28 mouse cellular contexts compared by ENCODE assay signal in genomic region chr15:77090531-77090930, GRCm38 (mm10). TPM values are rescaled to one million over a fixed set of nuclear protein-coding genes. Genes with fewer than 3 reads are reported as not detected.
A peak's percentile ranks its signal among the peaks of the same experiment; 100 is the strongest.
DNase-seq lines count a peak whose midpoint lies in the region; ATAC-seq and TF ChIP-seq lines count a peak whose summit lies in the region.
"Had no signal": no experiment of that assay in that cellular context is flagged by ENCODE, and none has a peak within 500 bp of the region (broad histone marks: within the 10 kb centered on the region; RNA-seq: fewer than 3 reads in every experiment).

No protein-coding gene starts in this region.

- H3K27me3 ChIP-seq in embryonic facial prominence, embryonic 13.5 days, result no peaks in the 10 kb centered on the region
- no peaks in the 10 kb centered on the region for H3K27me3 ChIP-seq in embryonic facial prominence, embryonic 10.5 days (replicated peaks; ENCODE audit: low read depth, poor library complexity, severe bottlenecking)
- H3K27me3 ChIP-seq in hindbrain, embryonic 15.5 days, result no peaks in the 10 kb centered on the region
- no peaks in the 10 kb centered on the region for H3K27me3 ChIP-seq in hindbrain, embryonic 10.5 days (ENCODE audit: insufficient read depth, poor library complexity, severe bottlenecking)
- peaks cover 97% of the 10 kb centered on the region for H3K27me3 ChIP-seq in CH12.LX (replicated peaks)
- H3K27me3 ChIP-seq: embryonic facial prominence, embryonic 12.5 days; embryonic facial prominence, embryonic 15.5 days; forebrain, embryonic 12.5 days had no signal

- no peak for ATAC-seq in embryonic facial prominence, embryonic 13.5 days (ENCODE audit: insufficient number of reproducible peaks, insufficient read depth, low FRiP score, low TSS enrichment, low read depth)
- no peak for ATAC-seq in hindbrain, embryonic 15.5 days (ENCODE audit: low FRiP score, low read depth)
- ATAC-seq: CD4-positive, CD25-positive, alpha-beta regulatory T cell, adult 4 months; forebrain, embryonic 14.5 days; forebrain, embryonic 16.5 days had no signal

- no peak for DNase-seq in embryonic facial prominence, embryonic 10.5 days (ENCODE audit: low spot score)
- no peak for DNase-seq in hindbrain, embryonic 10.5 days (ENCODE audit: low spot score)
- DNase-seq in left cerebral cortex, adult 2 months (ENCODE audit: extremely low spot score in 1 of 2, low spot score in 2 of 2), result no peak
- DNase-seq in left cerebral cortex, postnatal 14 days (ENCODE audit: low spot score in 2 of 2), result no peak
- no peak for DNase-seq in CH12.LX (ENCODE audit: extremely low read depth)
- DNase-seq in cerebellum, postnatal 25 days, result no peak
- DNase-seq: adrenal gland, adult 2 months; adrenal gland, postnatal 10 days; adrenal gland, postnatal 25 days; B cell, adult 2 months; cerebellum, adult 11 months; cerebellum, adult 18-20 months; cerebellum, adult 8-10 months; cerebellum, adult 9-11 months; cerebellum, postnatal 14 days; embryo, embryonic 11 days had no signal

- TF ChIP-seq POLR2A in CH12.LX (IDR thresholded peaks at IDR 0.05; ENCODE audit: low read depth, low read length), result no peak

- H3K36me3 ChIP-seq in embryonic facial prominence, embryonic 13.5 days, result peaks cover 67% of the 10 kb centered on the region
- peaks cover 83% of the 10 kb centered on the region for H3K36me3 ChIP-seq in embryonic facial prominence, embryonic 10.5 days (replicated peaks)
- H3K36me3 ChIP-seq in hindbrain, embryonic 15.5 days, result peaks cover 48% of the 10 kb centered on the region
- peaks cover 63% of the 10 kb centered on the region for H3K36me3 ChIP-seq in hindbrain, embryonic 10.5 days
- no peaks in the 10 kb centered on the region for H3K36me3 ChIP-seq in CH12.LX (replicated peaks in 1 of 2; ENCODE audit: control insufficient read depth in 1 of 2, insufficient read depth in 1 of 2, low read length in 1 of 2)

- no peak for TF ChIP-seq EP300 in CH12.LX (IDR thresholded peaks at IDR 0.05; ENCODE audit: low read length)

- WGBS in embryonic facial prominence, embryonic 13.5 days, result 83% methylated on average over 5 of the region's 5 CpGs
- WGBS in embryonic facial prominence, embryonic 10.5 days, result 93% methylated on average over 5 of the region's 5 CpGs
- 84% methylated on average over 5 of the region's 5 CpGs for WGBS in hindbrain, embryonic 15.5 days
- 92% methylated on average over 5 of the region's 5 CpGs for WGBS in hindbrain, embryonic 10.5 days

- no peak for TF ChIP-seq CTCF in left cerebral cortex, adult 2 months (IDR thresholded peaks at IDR 0.05)
- no peak for TF ChIP-seq CTCF in CH12.LX (conservative IDR thresholded peaks at IDR 0.05 in 1 of 2, IDR thresholded peaks at IDR 0.05 in 1 of 2; ENCODE audit: low read depth in 2 of 2, low read length in 2 of 2)

- H3K9me3 ChIP-seq in embryonic facial prominence, embryonic 13.5 days, result no peaks in the 10 kb centered on the region
- H3K9me3 ChIP-seq in embryonic facial prominence, embryonic 10.5 days, result no peaks in the 10 kb centered on the region
- no peaks in the 10 kb centered on the region for H3K9me3 ChIP-seq in hindbrain, embryonic 15.5 days
- no peaks in the 10 kb centered on the region for H3K9me3 ChIP-seq in hindbrain, embryonic 10.5 days
- H3K9me3 ChIP-seq in CH12.LX (replicated peaks; ENCODE audit: low read length), result no peaks in the 10 kb centered on the region
- H3K9me3 ChIP-seq: embryonic facial prominence, embryonic 12.5 days; embryonic facial prominence, embryonic 15.5 days; forebrain, embryonic 10.5 days; forebrain, embryonic 12.5 days had no signal

- dilution Hi-C loops in CH12.LX (cut with MboI; ENCODE audit: extremely low pct_ligation_motif_present, extremely low pct_unique_long_range_greater_than_20kb, low sequenced_read_pairs), result no loop called here

- intact Hi-C loops in left cerebral cortex, adult 2 months (cut with DNase I), result no loop called here
- intact Hi-C loops in left cerebral cortex, postnatal 14 days (cut with DNase I), result no loop called here

- in situ Hi-C loops in CH12.LX (cut with MboI; ENCODE audit: low pct_ligation_motif_present, low pct_unique_long_range_greater_than_20kb, low sequenced_read_pairs), result no loop called here

- no peaks in the 10 kb centered on the region for H3K79me2 ChIP-seq in CH12.LX (replicated peaks; ENCODE audit: control insufficient read depth, extremely low read depth, insufficient read depth, poor library complexity, severe bottlenecking)

- peaks cover 27% of the 10 kb centered on the region for H3K4me1 ChIP-seq in embryonic facial prominence, embryonic 13.5 days
- H3K4me1 ChIP-seq in embryonic facial prominence, embryonic 10.5 days, result 0 out of 2 replicates have a peak, but pooled peaks cover 4% of the 10 kb centered on the region
- H3K4me1 ChIP-seq in hindbrain, embryonic 15.5 days (replicated peaks), result peaks cover 15% of the 10 kb centered on the region
- no peaks in the 10 kb centered on the region for H3K4me1 ChIP-seq in hindbrain, embryonic 10.5 days (replicated peaks)
- peaks cover 0 to 4% of the 10 kb centered on the region in 2 experiments; a peak in 2 of 4 replicates for H3K4me1 ChIP-seq in CH12.LX (ENCODE audit: control insufficient read depth in 1 of 2, insufficient read depth in 2 of 2)
- H3K4me1 ChIP-seq: embryonic facial prominence, embryonic 12.5 days; forebrain, embryonic 10.5 days; forebrain, embryonic 12.5 days had no signal

- no peak overlapping the region for H3K4me3 ChIP-seq in embryonic facial prominence, embryonic 13.5 days
- H3K4me3 ChIP-seq in embryonic facial prominence, embryonic 10.5 days, result no peak overlapping the region
- H3K4me3 ChIP-seq in hindbrain, embryonic 15.5 days, result no peak overlapping the region
- no peak overlapping the region for H3K4me3 ChIP-seq in hindbrain, embryonic 10.5 days
- no peak overlapping the region for H3K4me3 ChIP-seq in left cerebral cortex, adult 2 months
- H3K4me3 ChIP-seq in CH12.LX (replicated peaks in 1 of 3; ENCODE audit: low read depth in 2 of 3, low read length in 2 of 3, poor library complexity in 1 of 3), result no peak overlapping the region
- H3K4me3 ChIP-seq: embryonic facial prominence, embryonic 12.5 days; embryonic facial prominence, embryonic 15.5 days; erythroblast, embryonic 14.5 days; forebrain, embryonic 10.5 days; forebrain, embryonic 12.5 days had no signal

- H3K4me2 ChIP-seq in embryonic facial prominence, embryonic 13.5 days, result no peak overlapping the region
- H3K4me2 ChIP-seq in hindbrain, embryonic 15.5 days, result no peak overlapping the region
- H3K4me2 ChIP-seq in CH12.LX (ENCODE audit: insufficient read depth, low read depth, poor library complexity, severe bottlenecking), result no peak overlapping the region
- H3K4me2 ChIP-seq: embryonic facial prominence, embryonic 12.5 days; embryonic facial prominence, embryonic 15.5 days; forebrain, embryonic 12.5 days had no signal

- H3K27ac ChIP-seq in embryonic facial prominence, embryonic 13.5 days, result peak overlapping the region; percentile 40; the same call in 1 of the 2 replicates
- H3K27ac ChIP-seq in embryonic facial prominence, embryonic 10.5 days (replicated peaks), result no peak overlapping the region
- 0 out of 2 replicates have a peak overlapping the region, but pooled peaks have one; percentile 25 for H3K27ac ChIP-seq in hindbrain, embryonic 15.5 days (replicated peaks)
- no peak overlapping the region for H3K27ac ChIP-seq in hindbrain, embryonic 10.5 days
- H3K27ac ChIP-seq in left cerebral cortex, adult 2 months, result peak overlapping the region; percentile 16; the same call in 1 of the 2 replicates
- H3K27ac ChIP-seq in CH12.LX (ENCODE audit: insufficient read depth, low read depth), result no peak overlapping the region
- H3K27ac ChIP-seq: embryonic facial prominence, embryonic 12.5 days; embryonic facial prominence, embryonic 15.5 days; forebrain, embryonic 10.5 days; forebrain, embryonic 12.5 days had no signal

- no peak for TF ChIP-seq RAD21 in CH12.LX (IDR thresholded peaks at IDR 0.05; ENCODE audit: low read depth, low read length)

- H3K9ac ChIP-seq in embryonic facial prominence, embryonic 13.5 days, result no peak overlapping the region
- no peak overlapping the region for H3K9ac ChIP-seq in hindbrain, embryonic 15.5 days
- no peak overlapping the region for H3K9ac ChIP-seq in CH12.LX (ENCODE audit: insufficient read depth, low read depth)
- H3K9ac ChIP-seq: embryonic facial prominence, embryonic 12.5 days; embryonic facial prominence, embryonic 15.5 days; forebrain, embryonic 12.5 days had no signal

TF ChIP-seq in CH12.LX, 34 proteins besides CTCF, POLR2A, EP300 and RAD21:
- TF ChIP-seq SMC3 (IDR thresholded peaks at IDR 0.05; ENCODE audit: low read depth, low read length) (no peak), BHLHE40 (IDR thresholded peaks at IDR 0.05; ENCODE audit: low read depth, low read length) (peak; percentile 53)

RNA-seq across cellular contexts. Expression of gene Mb, which starts 40.1 kb away (rescaled TPM):
- 1.7 and 2.5 TPM in 2 replicates for polyA plus RNA-seq in embryonic facial prominence, embryonic 13.5 days (2015; fragmentation: Nextera tagmentation; extraction: Ambion mirVana)
- polyA plus RNA-seq in embryonic facial prominence, embryonic 10.5 days (2016; fragmentation: Nextera tagmentation; extraction: Ambion mirVana), result 0.72 and 0.86 TPM in 2 replicates
- 0.37 and 0.48 TPM in 2 replicates for polyA plus RNA-seq in hindbrain, embryonic 15.5 days (2015; fragmentation: Nextera tagmentation; extraction: Ambion mirVana)
- 0.63 TPM in 1 of 2 replicates, not detected in the other for polyA plus RNA-seq in hindbrain, embryonic 10.5 days (2016; fragmentation: Nextera tagmentation; extraction: Ambion mirVana)
- total RNA-seq in left cerebral cortex, adult 2 months (2021), result under 1 TPM in 1 of 2 experiments, not detected in 1; 0.33 TPM
- not detected for total RNA-seq in left cerebral cortex, postnatal 14 days (2021)
- not detected in 2 replicates for total RNA-seq in CH12.LX (2012; rRNA removed)
- total RNA-seq in CH12.LX (2014; rRNA removed), result not detected in 2 replicates
- not detected in 2 replicates for polyA plus RNA-seq in CH12.LX (2012; ENCODE audit: insufficient read length, low read depth)
- total RNA-seq: ES-E14, MEL had no signal
- polyA plus RNA-seq: adrenal gland, adult 2 months; CD4-positive, CD25-positive, alpha-beta regulatory T cell, adult 4 months; erythroblast, embryonic 14.5 days; forebrain, embryonic 12.5 days; forebrain, embryonic 14.5 days; forebrain, embryonic 16.5 days had no signal

RNA-seq across cellular contexts. Expression of gene Apol6, which starts 46.0 kb away (rescaled TPM):
- 0.22 and 0.45 TPM in 2 replicates for polyA plus RNA-seq in embryonic facial prominence, embryonic 13.5 days (2015; fragmentation: Nextera tagmentation; extraction: Ambion mirVana)
- 0.07 and 0.16 TPM in 2 replicates for polyA plus RNA-seq in embryonic facial prominence, embryonic 10.5 days (2016; fragmentation: Nextera tagmentation; extraction: Ambion mirVana)
- polyA plus RNA-seq in hindbrain, embryonic 15.5 days (2015; fragmentation: Nextera tagmentation; extraction: Ambion mirVana), result not detected in 2 replicates
- 0.06 TPM in 1 of 2 replicates, not detected in the other for polyA plus RNA-seq in hindbrain, embryonic 10.5 days (2016; fragmentation: Nextera tagmentation; extraction: Ambion mirVana)
- under 1 TPM in 1 of 2 experiments, not detected in 1; 0.19 TPM for total RNA-seq in left cerebral cortex, adult 2 months (2021)
- under 1 TPM; 0.20 to 0.40 TPM for total RNA-seq in left cerebral cortex, postnatal 14 days (2021)
- total RNA-seq in CH12.LX (2012; rRNA removed) (not detected in 2 replicates), CH12.LX (2014; rRNA removed) (not detected in 2 replicates)
- not detected in 2 replicates for polyA plus RNA-seq in CH12.LX (2012; ENCODE audit: insufficient read length, low read depth)
- total RNA-seq: MEL had no signal
- polyA plus RNA-seq: CD4-positive, CD25-positive, alpha-beta regulatory T cell, adult 4 months; forebrain, embryonic 12.5 days; forebrain, embryonic 14.5 days; forebrain, embryonic 16.5 days had no signal

Comparison
In these comparisons a context has a peak if more than half of its experiments do, and no peak if none do; other contexts are left out.
1. H3K27ac ChIP-seq: peak in embryonic facial prominence, embryonic 13.5 days (single experiment), hindbrain, embryonic 15.5 days (single experiment) and left cerebral cortex, adult 2 months (single experiment); none in embryonic facial prominence, embryonic 10.5 days (single experiment), hindbrain, embryonic 10.5 days (single experiment) and CH12.LX (single experiment).